11 mouse cellular contexts compared by ENCODE assay signal in the genomic region with DNA sequence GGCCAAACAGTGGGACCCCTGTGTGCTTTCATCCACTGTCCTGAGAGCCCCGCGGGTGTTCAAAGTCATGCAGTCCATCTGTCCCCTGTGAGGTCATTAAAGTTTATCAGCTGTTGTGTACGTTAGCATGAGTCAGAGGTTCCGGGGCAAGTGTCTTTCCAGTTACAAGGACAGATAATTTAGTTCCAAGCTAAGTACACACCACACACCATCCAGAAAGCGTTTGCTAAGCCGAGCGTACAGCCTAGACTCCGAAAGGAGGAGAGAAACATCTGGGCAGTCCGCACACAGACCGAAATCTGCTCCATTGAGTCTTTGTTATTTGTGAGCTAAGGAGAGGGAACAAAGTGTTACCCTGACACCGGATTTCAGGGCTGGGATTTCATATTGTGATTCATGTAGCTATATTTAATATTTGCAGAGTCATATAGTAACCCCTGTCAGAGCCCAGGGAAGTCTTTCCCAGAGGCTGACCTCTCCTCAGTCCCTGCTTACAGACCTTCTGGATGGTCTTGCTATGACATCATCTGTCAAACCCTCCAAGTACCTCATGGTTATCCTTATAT. TPM values are rescaled to one million over a fixed set of nuclear protein-coding genes. Genes with fewer than 3 reads are reported as not detected.
A peak's percentile ranks its signal among the peaks of the same experiment; 100 is the strongest.
DNase-seq lines count a peak whose midpoint lies in the region; ATAC-seq and TF ChIP-seq lines count a peak whose summit lies in the region.
"Had no signal": no experiment of that assay in that cellular context is flagged by ENCODE, and none has a peak within 500 bp of the region (broad histone marks: within the 10 kb centered on the region; RNA-seq: fewer than 3 reads in every experiment).

No protein-coding gene starts in this region.

- no peaks in the 10 kb centered on the region for H3K36me3 ChIP-seq in heart, embryonic 13.5 days
- no peaks in the 10 kb centered on the region for H3K36me3 ChIP-seq in liver, embryonic 14.5 days (replicated peaks; ENCODE audit: control insufficient read depth, insufficient read depth, low read depth)
- H3K36me3 ChIP-seq: limb, embryonic 15.5 days had no signal

- ATAC-seq in heart, embryonic 13.5 days (ENCODE audit: extremely low read depth, insufficient number of reproducible peaks, low FRiP score, low TSS enrichment): no peak
- ATAC-seq in liver, embryonic 14.5 days (ENCODE audit: insufficient read depth): peak; percentile 64

- peak overlapping the region; percentile 82 for H3K27ac ChIP-seq in heart, embryonic 13.5 days (replicated peaks)
- H3K27ac ChIP-seq in liver, embryonic 14.5 days: no peak overlapping the region
- H3K27ac ChIP-seq in left cerebral cortex, adult 2 months: no peak overlapping the region
- H3K27ac ChIP-seq: limb, embryonic 15.5 days had no signal

- TF ChIP-seq EP300 in liver, embryonic 14.5 days (IDR thresholded peaks at IDR 0.05; ENCODE audit: low read depth): no peak

- intact Hi-C loops in left cerebral cortex, adult 2 months (cut with DNase I): no loop called here

- peak overlapping the region; percentile 34; the same call in 1 of the 2 replicates for H3K9ac ChIP-seq in heart, embryonic 13.5 days
- no peak overlapping the region for H3K9ac ChIP-seq in liver, embryonic 14.5 days (replicated peaks)
- H3K9ac ChIP-seq: limb, embryonic 15.5 days had no signal

- no peaks in the 10 kb centered on the region for H3K27me3 ChIP-seq in heart, embryonic 13.5 days (replicated peaks)
- H3K27me3 ChIP-seq in liver, embryonic 14.5 days (ENCODE audit: control insufficient read depth, insufficient read depth, low read length): no peaks in the 10 kb centered on the region
- H3K27me3 ChIP-seq: limb, embryonic 15.5 days had no signal

- TF ChIP-seq CTCF in liver, embryonic 14.5 days (IDR thresholded peaks at IDR 0.05; ENCODE audit: low read depth): no peak
- TF ChIP-seq CTCF in left cerebral cortex, adult 2 months (IDR thresholded peaks at IDR 0.05): no peak

- H3K4me3 ChIP-seq in heart, embryonic 13.5 days: peak overlapping the region; percentile 1; the same call in 1 of the 2 replicates
- H3K4me3 ChIP-seq in liver, embryonic 14.5 days (ENCODE audit: insufficient read depth in 1 of 2, low read depth in 2 of 2, low read length in 2 of 2): no peak overlapping the region
- no peak overlapping the region for H3K4me3 ChIP-seq in left cerebral cortex, adult 2 months
- H3K4me3 ChIP-seq: limb, embryonic 15.5 days had no signal

- H3K9me3 ChIP-seq in heart, embryonic 13.5 days: no peaks in the 10 kb centered on the region
- no peaks in the 10 kb centered on the region for H3K9me3 ChIP-seq in liver, embryonic 14.5 days (ENCODE audit: control insufficient read depth, low read length)
- H3K9me3 ChIP-seq: limb, embryonic 15.5 days had no signal

- peak; percentile 70 to 91 for DNase-seq in adrenal gland, adult (ENCODE audit: inconsistent age in 2 of 2, low spot score in 1 of 2)
- no peak for DNase-seq in adrenal gland, postnatal 4 days (ENCODE audit: low spot score in 2 of 2)
- peak; percentile 62 for DNase-seq in adrenal gland, adult 8-10 months
- peak in 1 of 3 experiments; percentile 23 for DNase-seq in liver, embryonic 14.5 days (ENCODE audit: low read depth in 3 of 3, low spot score in 3 of 3)
- no peak for DNase-seq in cerebellum, adult 11 months
- no peak for DNase-seq in layer of hippocampus, adult 9-11 months
- no peak for DNase-seq in left cerebral cortex, adult 2 months (ENCODE audit: extremely low spot score in 1 of 2, low spot score in 2 of 2)
- DNase-seq: midbrain, embryonic 14.5 days; thymus, postnatal 4 days had no signal

- WGBS in heart, embryonic 13.5 days: 25% methylated on average over 11 of the region's 11 CpGs
- WGBS in liver, embryonic 14.5 days (ENCODE audit: insufficient replicate concordance): 55% methylated on average over 11 of the region's 11 CpGs

- H3K4me1 ChIP-seq in heart, embryonic 13.5 days: peaks cover 15% of the 10 kb centered on the region
- H3K4me1 ChIP-seq in liver, embryonic 14.5 days (replicated peaks; ENCODE audit: control insufficient read depth in 2 of 2, insufficient read depth in 2 of 2, low read length in 1 of 2): peaks cover 0 to 9% of the 10 kb centered on the region in 2 experiments; a peak in 2 of 4 replicates
- H3K4me1 ChIP-seq: limb, embryonic 15.5 days had no signal

- peak overlapping the region; percentile 46 for H3K4me2 ChIP-seq in heart, embryonic 13.5 days
- peak overlapping the region; percentile 8; the same call in 1 of the 2 replicates for H3K4me2 ChIP-seq in liver, embryonic 14.5 days (ENCODE audit: low read depth)
- H3K4me2 ChIP-seq: limb, embryonic 15.5 days had no signal

RNA-seq across cellular contexts. Expression of a gene that starts 18.0 kb away (rescaled TPM):
- 10 to 100 TPM; 54.8 to 62.6 TPM for total RNA-seq in adrenal gland, postnatal 4 days (2021)
- 10 to 100 TPM; 54.3 to 68.1 (median 64.4) TPM for total RNA-seq in adrenal gland, adult 8-10 months (2022)
- 43.6 and 46.7 TPM in 2 replicates for polyA plus RNA-seq in heart, embryonic 13.5 days (2015; fragmentation: Nextera tagmentation; extraction: Ambion mirVana)
- 12.2 and 13.3 TPM in 2 replicates for polyA plus RNA-seq in liver, embryonic 14.5 days (2012; rRNA removed)
- 18.3 and 18.8 TPM in 2 replicates for polyA plus RNA-seq in liver, embryonic 14.5 days (2014; fragmentation: Nextera tagmentation; extraction: Ambion mirVana)
- total RNA-seq in left cerebral cortex, adult 2 months (2021): 10 to 100 TPM; 30.5 to 35.4 TPM

RNA-seq across cellular contexts. Expression of a gene that starts 25.2 kb away (rescaled TPM):
- 10 to 100 TPM; 86.3 to 92.5 TPM for total RNA-seq in adrenal gland, postnatal 4 days (2021)
- total RNA-seq in adrenal gland, adult 8-10 months (2022): 10 to 100 TPM; 62.2 to 78.6 (median 69.6) TPM
- 6.7 and 7.2 TPM in 2 replicates for polyA plus RNA-seq in heart, embryonic 13.5 days (2015; fragmentation: Nextera tagmentation; extraction: Ambion mirVana)
- 7.5 and 9.2 TPM in 2 replicates for polyA plus RNA-seq in liver, embryonic 14.5 days (2012; rRNA removed)
- polyA plus RNA-seq in liver, embryonic 14.5 days (2014; fragmentation: Nextera tagmentation; extraction: Ambion mirVana): 5.0 and 5.6 TPM in 2 replicates
- 10 to 100 TPM; 89.7 to 94.6 TPM for total RNA-seq in left cerebral cortex, adult 2 months (2021)

Comparison
In these comparisons a context has a peak if more than half of its experiments do, and no peak if none do; other contexts are left out.
1. DNase-seq: peak in adrenal gland, adult (2 of 2) and adrenal gland, adult 8-10 months (single experiment); none in adrenal gland, postnatal 4 days (0 of 2), cerebellum, adult 11 months (single experiment), layer of hippocampus, adult 9-11 months (single experiment) and left cerebral cortex, adult 2 months (0 of 2).